Mouse (Mus musculus) limb, embryonic 13.5 days (tissue): Measurements from ENCODE around the gene Gm9817. TPM values are rescaled to one million over a fixed set of nuclear protein-coding genes. Genes with fewer than 3 reads are reported as not detected.
"Not testable (repeated sequence)": the region's sequence is repeated elsewhere in the genome, so short reads cannot be mapped to it uniquely, and the experiment has no call there.

Source experiments
- ATAC-seq: fragments of 200-750 bp; cut with Nextera tagmentation; 2 replicates; pipeline ENCODE4 v1.8.0; 2017; ENCODE audit warnings: low read depth, moderate number of reproducible peaks, moderate TSS enrichment; ENCODE audit not compliant: low FRiP score
- H3K27ac ChIP-seq: fragments of 300-500 bp; sonication (generic); 2 replicates; pipeline ENCODE4 v1.5.1; 2015; ENCODE audit warnings: inconsistent platforms, mild to moderate bottlenecking, moderate library complexity
- H3K27me3 ChIP-seq: fragments of 300-500 bp; sonication (generic); 2 replicates; pipeline ENCODE4 v1.6.1; 2015; ENCODE audit warnings: mild to moderate bottlenecking, inconsistent platforms
- H3K36me3 ChIP-seq: fragments of 300-500 bp; sonication (generic); 2 replicates; pipeline ENCODE4 v1.6.1; 2015; ENCODE audit warnings: inconsistent platforms, mild to moderate bottlenecking, moderate library complexity
- H3K4me1 ChIP-seq: fragments of 300-500 bp; sonication (generic); 2 replicates; pipeline ENCODE4 v1.6.1; 2015; ENCODE audit warnings: inconsistent platforms
- H3K4me2 ChIP-seq: fragments of 300-500 bp; sonication (generic); replicated peaks from 2 replicates; pipeline ENCODE4 v1.6.1; 2015; ENCODE audit warnings: inconsistent platforms, mild to moderate bottlenecking, moderate library complexity
- H3K4me3 ChIP-seq: fragments of 300-500 bp; sonication (generic); 2 replicates; pipeline ENCODE4 v1.5.1; 2015; ENCODE audit warnings: moderate library complexity, mild to moderate bottlenecking, inconsistent platforms
- H3K9ac ChIP-seq: fragments of 300-500 bp; sonication (generic); 2 replicates; pipeline ENCODE4 v1.6.1; 2015; ENCODE audit warnings: mild to moderate bottlenecking, inconsistent platforms
- H3K9me3 ChIP-seq: fragments of 300-500 bp; sonication (generic); 2 replicates; pipeline ENCODE4 v1.6.1; 2016; ENCODE audit warnings: inconsistent platforms
- WGBS: fragments of 180-500 bp; shearing (Covaris S2); methylation state at CpG from one replicate; pipeline ENCODE4 v1.1.7; 2015; 5-methylcytosine and 5-hydroxymethylcytosine counted together
- polyA plus RNA-seq: library from polyadenylated mRNA; unstranded; fragments of >200 nt; fragmentation: Nextera tagmentation; extraction: Ambion mirVana; gene quantifications from 2 replicates; pipeline ENCODE4 v1.2.1, GENCODE M21; 2015

Gm9817 gene
- polyA plus RNA-seq: not detected in 2 replicates

DNA sequence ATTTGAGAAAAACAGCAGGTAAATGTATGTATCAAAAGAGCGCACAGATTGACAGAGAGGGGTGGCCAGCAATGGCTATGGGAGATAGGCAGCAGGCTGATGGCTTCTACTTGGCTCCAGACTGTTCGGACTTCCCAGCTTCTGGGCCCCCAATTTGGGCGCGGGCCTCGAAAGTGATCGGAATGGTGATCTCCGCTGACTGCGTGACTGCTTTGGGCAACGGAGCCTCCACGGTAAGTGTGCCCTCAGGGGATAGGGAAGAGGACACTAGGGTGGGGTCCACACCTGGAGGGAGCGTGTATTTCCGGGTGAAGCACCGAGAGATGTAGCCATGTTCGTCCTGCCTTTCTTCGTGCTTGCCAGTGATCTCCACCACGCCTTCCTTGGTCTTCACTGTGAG is at the start of gene Gm9817:
TSS of gene Gm9817 (plus strand) at position 301 of the 400 bp plus-strand sequence.
- H3K9ac ChIP-seq, H3K4me3 ChIP-seq, H3K4me1 ChIP-seq, ATAC-seq, H3K36me3 ChIP-seq, H3K27ac ChIP-seq: not testable (repeated sequence)
- Histone ChIP-seq H3K27me3 (peaks cover 13% of the 10 kb centered on the region), H3K4me2 (peak within 1 kb of the TSS; percentile 41), H3K9me3 (peaks cover 11% of the 10 kb centered on the region; the same call in 1 of the 2 replicates)
- WGBS: 62% methylated on average over 16 of the region's 16 CpGs

DNA sequence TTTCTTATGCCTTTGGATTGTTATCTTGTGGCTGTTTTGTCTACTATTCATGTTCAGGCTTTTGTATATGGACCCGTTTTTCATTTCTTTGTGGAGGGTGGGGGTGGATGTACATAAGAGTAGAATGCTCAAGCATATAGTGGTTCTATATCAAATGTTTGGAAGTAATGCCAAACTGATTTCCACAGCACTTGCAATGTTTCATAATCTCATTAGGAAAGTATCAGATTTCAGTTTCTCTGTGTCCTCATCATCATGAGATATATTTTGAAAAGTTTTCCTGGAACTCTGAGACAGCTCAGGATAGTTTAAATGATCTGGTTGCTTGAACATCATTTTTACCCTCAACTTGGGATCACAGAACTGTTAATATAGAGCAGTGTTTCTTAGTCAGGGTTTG is 48.7 kb upstream of the Gm9817 start:
- WGBS: 77% methylated on average over 1 of the region's 1 CpGs
- no peak for ATAC-seq
- no peaks in the 10 kb centered on the region for H3K36me3 ChIP-seq
- H3K4me1 ChIP-seq: peaks cover 35% of the 10 kb centered on the region
- H3K27me3 ChIP-seq: no peaks in the 10 kb centered on the region
- H3K9me3 ChIP-seq: no peaks in the 10 kb centered on the region
- H3K4me2 ChIP-seq: no peak overlapping the region
- no peak overlapping the region for H3K27ac ChIP-seq
- H3K4me3 ChIP-seq: no peak overlapping the region
- no peak overlapping the region for H3K9ac ChIP-seq

GRCm38 (mm10) chr13:45030830-45031229 is 47.7 kb upstream of the Gm9817 start:
- Histone ChIP-seq H3K9me3 (no peaks in the 10 kb centered on the region), H3K4me1 (peaks cover 43% of the 10 kb centered on the region), H3K9ac (no peak overlapping the region), H3K27ac (no peak overlapping the region), H3K4me3 (no peak overlapping the region), H3K36me3 (no peaks in the 10 kb centered on the region), H3K4me2 (no peak overlapping the region), H3K27me3 (no peaks in the 10 kb centered on the region)
- WGBS: 15% methylated on average over 12 of the region's 12 CpGs
- ATAC-seq: peak; percentile 24; the same call in 1 of the 2 replicates

GRCm38 (mm10) chr13:45031314-45031713 is 47.2 kb upstream of the Gm9817 start:
- H3K9me3 ChIP-seq: no peaks in the 10 kb centered on the region
- no peak overlapping the region for H3K27ac ChIP-seq
- H3K4me3 ChIP-seq: no peak overlapping the region
- no peaks in the 10 kb centered on the region for H3K27me3 ChIP-seq
- no peak overlapping the region for H3K4me2 ChIP-seq
- no peak overlapping the region for H3K9ac ChIP-seq
- H3K36me3 ChIP-seq: no peaks in the 10 kb centered on the region
- no peak for ATAC-seq
- WGBS: 52% methylated on average over 10 of the region's 10 CpGs
- peaks cover 47% of the 10 kb centered on the region for H3K4me1 ChIP-seq

DNA sequence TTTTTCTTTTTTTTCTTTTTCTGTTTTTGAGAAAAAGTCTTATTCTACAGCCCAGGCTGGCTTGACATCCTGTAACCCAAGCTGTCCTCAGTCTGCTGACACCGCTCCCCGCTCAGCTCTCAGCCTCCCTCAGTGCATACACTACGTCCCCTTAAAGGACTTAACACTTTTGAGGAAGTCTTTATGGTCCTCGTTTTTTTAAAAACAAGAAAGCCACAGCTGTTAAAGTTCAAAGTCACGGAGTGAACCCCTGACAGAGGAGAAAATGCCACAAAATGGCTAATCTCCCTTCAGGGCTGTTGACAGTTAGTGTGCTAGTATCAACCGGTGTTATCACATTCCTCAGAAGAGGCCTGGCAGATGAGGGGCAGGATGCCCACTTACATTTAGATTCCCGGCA is 46.7 kb upstream of the Gm9817 start:
- 22% methylated on average over 7 of the region's 7 CpGs for WGBS
- no peak for ATAC-seq
- no peaks in the 10 kb centered on the region for H3K27me3 ChIP-seq

DNA sequence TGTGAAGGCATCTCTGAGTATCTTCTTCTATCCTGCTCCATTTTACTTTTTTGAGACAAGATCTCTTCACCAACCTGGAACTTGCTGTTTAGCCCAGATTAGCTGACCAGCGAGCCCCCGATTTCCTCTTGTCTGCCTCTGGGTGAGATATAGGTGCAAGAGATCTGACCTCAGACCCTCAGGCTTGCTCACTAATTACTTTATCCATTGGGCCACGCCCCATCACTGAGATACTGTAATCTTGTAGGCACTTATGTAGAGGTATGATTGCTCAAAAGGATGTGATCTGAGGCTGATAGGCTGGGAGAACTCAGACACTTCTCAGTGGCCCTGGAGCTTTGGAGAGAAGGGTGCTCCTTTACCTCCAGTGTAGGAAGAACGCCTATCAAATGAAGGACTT is 46.0 kb upstream of the Gm9817 start:
- H3K4me3 ChIP-seq: no peak overlapping the region
- no peaks in the 10 kb centered on the region for H3K27me3 ChIP-seq
- WGBS: 87% methylated on average over 4 of the region's 4 CpGs
- no peak overlapping the region for H3K4me2 ChIP-seq
- H3K4me1 ChIP-seq: peaks cover 50% of the 10 kb centered on the region
- no peak overlapping the region for H3K27ac ChIP-seq
- no peaks in the 10 kb centered on the region for H3K36me3 ChIP-seq
- no peaks in the 10 kb centered on the region for H3K9me3 ChIP-seq
- no peak for ATAC-seq
- H3K9ac ChIP-seq: no peak overlapping the region

More for the DNA sequence above, 46.7 kb upstream of the Gm9817 start:
- Histone ChIP-seq H3K9me3 (no peaks in the 10 kb centered on the region), H3K4me3 (no peak overlapping the region), H3K9ac (no peak overlapping the region), H3K36me3 (no peaks in the 10 kb centered on the region), H3K4me2 (no peak overlapping the region), H3K27ac (no peak overlapping the region), H3K4me1 (peaks cover 50% of the 10 kb centered on the region)

- Histone ChIP-seq H3K4me1 (peaks cover 50% of the 10 kb centered on the region), H3K27ac (no peak overlapping the region; the same call in 1 of the 2 replicates), H3K36me3 (no peaks in the 10 kb centered on the region), H3K9ac (no peak overlapping the region), H3K9me3 (no peaks in the 10 kb centered on the region), H3K27me3 (no peaks in the 10 kb centered on the region), H3K4me3 (no peak overlapping the region), H3K4me2 (no peak overlapping the region)
- WGBS: 31% methylated on average over 10 of the region's 10 CpGs
- no peak for ATAC-seq
Measured at GRCm38 (mm10) chr13:45033360-45033759, 45.1 kb upstream of the Gm9817 start.

GRCm38 (mm10) chr13:45034759-45035158 is 43.7 kb upstream of the Gm9817 start:
- Histone ChIP-seq H3K27ac (peak overlapping the region; percentile 53; the same call in 1 of the 2 replicates), H3K4me2 (peak overlapping the region; percentile 42), H3K27me3 (no peaks in the 10 kb centered on the region), H3K4me1 (peaks cover 50% of the 10 kb centered on the region), H3K9me3 (no peaks in the 10 kb centered on the region), H3K9ac (no peak overlapping the region), H3K36me3 (no peaks in the 10 kb centered on the region), H3K4me3 (no peak overlapping the region)
- ATAC-seq: no peak
- WGBS: 5% methylated on average over 7 of the region's 7 CpGs

- 50% methylated on average over 4 of the region's 4 CpGs for WGBS
- Histone ChIP-seq H3K36me3 (no peaks in the 10 kb centered on the region), H3K4me2 (no peak overlapping the region), H3K27me3 (no peaks in the 10 kb centered on the region), H3K9ac (no peak overlapping the region), H3K27ac (no peak overlapping the region), H3K4me1 (peaks cover 49% of the 10 kb centered on the region), H3K9me3 (no peaks in the 10 kb centered on the region), H3K4me3 (no peak overlapping the region)
- no peak for ATAC-seq
Measured at GRCm38 (mm10) chr13:45036417-45036816, 42.1 kb upstream of the Gm9817 start.

GRCm38 (mm10) chr13:45040195-45040594 is 38.3 kb upstream of the Gm9817 start:
- Histone ChIP-seq H3K9ac (no peak overlapping the region), H3K36me3 (no peaks in the 10 kb centered on the region), H3K27ac (no peak overlapping the region), H3K9me3 (no peaks in the 10 kb centered on the region), H3K27me3 (no peaks in the 10 kb centered on the region), H3K4me2 (no peak overlapping the region), H3K4me1 (peaks cover 17% of the 10 kb centered on the region), H3K4me3 (no peak overlapping the region)
- no peak for ATAC-seq
- 84% methylated on average over 4 of the region's 4 CpGs for WGBS

GRCm38 (mm10) chr13:45040741-45041140 is 37.8 kb upstream of the Gm9817 start:
- Histone ChIP-seq H3K4me3 (no peak overlapping the region), H3K9ac (no peak overlapping the region), H3K9me3 (no peaks in the 10 kb centered on the region), H3K4me2 (no peak overlapping the region), H3K36me3 (no peaks in the 10 kb centered on the region), H3K4me1 (peaks cover 12% of the 10 kb centered on the region), H3K27me3 (no peaks in the 10 kb centered on the region), H3K27ac (no peak overlapping the region)
- ATAC-seq: no peak
- 49% methylated on average over 7 of the region's 7 CpGs for WGBS

GRCm38 (mm10) chr13:45043466-45043865 is 35.0 kb upstream of the Gm9817 start:
- Histone ChIP-seq H3K9me3 (no peaks in the 10 kb centered on the region), H3K27me3 (no peaks in the 10 kb centered on the region), H3K36me3 (no peaks in the 10 kb centered on the region), H3K4me1 (peaks cover 5% of the 10 kb centered on the region), H3K4me3 (no peak overlapping the region), H3K4me2 (no peak overlapping the region), H3K9ac (no peak overlapping the region), H3K27ac (no peak overlapping the region)
- WGBS: 46% methylated on average over 3 of the region's 3 CpGs
- ATAC-seq: no peak

GRCm38 (mm10) chr13:45049261-45050020 is 29.1 kb upstream of the Gm9817 start:
- Histone ChIP-seq H3K9ac (no peak overlapping the region), H3K4me1 (peaks cover 4% of the 10 kb centered on the region; the same call in 1 of the 2 replicates), H3K9me3 (no peaks in the 10 kb centered on the region), H3K27me3 (no peaks in the 10 kb centered on the region), H3K27ac (no peak overlapping the region), H3K4me2 (no peak overlapping the region), H3K36me3 (no peaks in the 10 kb centered on the region), H3K4me3 (no peak overlapping the region)
- ATAC-seq: no peak
- 86% methylated on average over 7 of the region's 7 CpGs for WGBS
